Mouse (Mus musculus) left cerebral cortex, adult 18-20 months (tissue): ENCODE results near the gene Selenop. TPM values are rescaled to one million over a fixed set of nuclear protein-coding genes. Genes with fewer than 3 reads are reported as not detected.
"Not testable (repeated sequence)": the region's sequence is repeated elsewhere in the genome, so short reads cannot be mapped to it uniquely, and the experiment has no call there.

Experiments
- DNase-seq, 2 experiments: peaks; one replicate each; pipeline ENCODE4 v3.0.0; 2021 to 2022; ENCODE audit warnings: low spot score in 2 of 2, mixed read lengths in 1 of 2
- long read RNA-seq, 2 experiments: library from polyadenylated mRNA; stranded (forward); transcript quantifications; one replicate each; pipeline ENCODE4 v2.0.0; 2021
- total RNA-seq, 2 experiments: library from RNA; stranded (reverse); gene quantifications; 2 replicates each; pipeline ENCODE4 v1.2.3; 2021

Gene Selenop
- total RNA-seq: 100 to 1,000 TPM; 241 to 307 TPM
- long read RNA-seq, experiment 1, transcript Selenop-203 (5 exons, 2,085 nt): major isoform, 330 of 358 reads
- long read RNA-seq, experiment 1, partial matches to known transcripts: 9 of 358 reads
- long read RNA-seq, experiment 1, other reads (novel, unspliced or antisense): 15 of 358 reads
- long read RNA-seq, experiment 2, transcript Selenop-203 (5 exons, 2,085 nt): major isoform, 262 of 291 reads
- long read RNA-seq, experiment 2, partial matches to known transcripts: 24 of 291 reads
- long read RNA-seq, experiment 2, other reads (novel, unspliced or antisense): 3 of 291 reads

- no peak for DNase-seq
Measured at GRCm38 (mm10) chr15:3268247-3268646, at the start of gene Selenop. TSS of gene Selenop (plus strand) at chr15:3268547.

GRCm38 (mm10) chr15:3218668-3219067, 49.7 kb upstream of the Selenop start:
- DNase-seq: not testable (repeated sequence)

GRCm38 (mm10) chr15:3222803-3223437, 45.4 kb upstream of the Selenop start:
- DNase-seq: no peak

- DNase-seq: no peak
Measured at GRCm38 (mm10) chr15:3226573-3226972, 41.8 kb upstream of the Selenop start.

GRCm38 (mm10) chr15:3228185-3228584, 40.2 kb upstream of the Selenop start:
- DNase-seq: no peak

GRCm38 (mm10) chr15:3228990-3229389, 39.4 kb upstream of the Selenop start:
- no peak for DNase-seq

GRCm38 (mm10) chr15:3231004-3231403, 37.3 kb upstream of the Selenop start:
- no peak for DNase-seq

GRCm38 (mm10) chr15:3232168-3232835, 36.0 kb upstream of the Selenop start:
- DNase-seq: peak in 1 of 2 experiments; percentile 4

GRCm38 (mm10) chr15:3233837-3234551, 34.4 kb upstream of the Selenop start:
- no peak for DNase-seq

- DNase-seq: no peak
Measured at GRCm38 (mm10) chr15:3236338-3236737, 32.0 kb upstream of the Selenop start.

GRCm38 (mm10) chr15:3237963-3238362, 30.4 kb upstream of the Selenop start:
- DNase-seq: no peak

- not testable (repeated sequence) for DNase-seq
Measured at GRCm38 (mm10) chr15:3245036-3245435, 23.3 kb upstream of the Selenop start.

GRCm38 (mm10) chr15:3250620-3251019, 17.7 kb upstream of the Selenop start:
- no peak for DNase-seq

- no peak for DNase-seq
Measured at GRCm38 (mm10) chr15:3251031-3251717, 17.2 kb upstream of the Selenop start.

GRCm38 (mm10) chr15:3251718-3252067, 16.7 kb upstream of the Selenop start:
- no peak for DNase-seq

- no peak for DNase-seq
Measured at GRCm38 (mm10) chr15:3259025-3259424, 9.3 kb upstream of the Selenop start.

- no peak for DNase-seq
Measured at GRCm38 (mm10) chr15:3260309-3260708, 8.0 kb upstream of the Selenop start.

GRCm38 (mm10) chr15:3262883-3263282, 5.5 kb upstream of the Selenop start:
- no peak for DNase-seq

GRCm38 (mm10) chr15:3264293-3264692, 4.1 kb upstream of the Selenop start:
- DNase-seq: no peak

GRCm38 (mm10) chr15:3264828-3265227, 3.5 kb upstream of the Selenop start:
- DNase-seq: no peak

GRCm38 (mm10) chr15:3269496-3269895, 1.1 kb downstream of the Selenop start:
- no peak for DNase-seq
